Mouse (Mus musculus): ENCODE data around the gene Yars. TPM values are rescaled to one million over a fixed set of nuclear protein-coding genes. Genes with fewer than 3 reads are reported as not detected.
"Not testable (repeated sequence)": the region's sequence is repeated elsewhere in the genome, so short reads cannot be mapped to it uniquely, and the experiment has no call there.

Yars gene
- polyA plus RNA-seq, 1 experiment from 2014 or later, result 63.0 TPM

- in situ Hi-C loops (cut with MboI; ENCODE audit: low pct_unique_long_range_greater_than_20kb), result no loop called here
- no peak for DNase-seq (ENCODE audit: low read depth, low spot score)
- no peaks in the 10 kb centered on the region for H3K27me3 ChIP-seq
- no peak for TF ChIP-seq CTCF (IDR thresholded peaks at IDR 0.05)
- peak; percentile 29 for ATAC-seq
- POLR2A ChIA-PET, result interaction anchor here (0.6 to 0.7 kb wide), 4 partner anchors 12 to 271 kb away, joined by 3 to 4 read pairs (median 3); no protein-coding TSS in a partner anchor
- CTCF ChIA-PET, result no interaction called here
These were observed 588 bp upstream of the Yars start for GRCm38 (mm10) chr4:129188803-129189541.

GRCm38 (mm10) chr4:129190538-129190937 lies 978 bp downstream of the Yars start:
- ChIA-PET POLR2A (interaction anchor here (0.7 kb wide), 1 partner anchor 64 kb away, joined by 4 read pairs; no protein-coding TSS in a partner anchor), CTCF (interaction anchor here (1.2 kb wide), 2 partner anchors 17 to 85 kb away, joined by 3 to 5 read pairs; no protein-coding TSS in a partner anchor)
- TF ChIP-seq CTCF (IDR thresholded peaks at IDR 0.05), result no peak
- DNase-seq (ENCODE audit: low read depth, low spot score) (no peak), ATAC-seq (no peak)
- in situ Hi-C loops (cut with MboI; ENCODE audit: low pct_unique_long_range_greater_than_20kb), result no loop called here
- H3K27me3 ChIP-seq, result no peaks in the 10 kb centered on the region

GRCm38 (mm10) chr4:129191691-129192090 lies 2.1 kb downstream of the Yars start:
- no peak for TF ChIP-seq CTCF (IDR thresholded peaks at IDR 0.05)
- ATAC-seq (no peak), DNase-seq (ENCODE audit: low read depth, low spot score) (no peak)
- no peaks in the 10 kb centered on the region for H3K27me3 ChIP-seq
- POLR2A ChIA-PET, result no interaction called here
- in situ Hi-C loops (cut with MboI; ENCODE audit: low pct_unique_long_range_greater_than_20kb), result no loop called here
- CTCF ChIA-PET, result no interaction called here

GRCm38 (mm10) chr4:129194280-129194679 lies 4.7 kb downstream of the Yars start:
- TF ChIP-seq CTCF (IDR thresholded peaks at IDR 0.05), result no peak
- DNase-seq (ENCODE audit: low read depth, low spot score) (no peak), ATAC-seq (no peak)
- ChIA-PET CTCF (interaction anchor here (1.1 kb wide), 1 partner anchor 9 kb away, joined by 3 read pairs; no protein-coding TSS in a partner anchor), POLR2A (no interaction called here)
- in situ Hi-C loops (cut with MboI; ENCODE audit: low pct_unique_long_range_greater_than_20kb), result no loop called here
- H3K27me3 ChIP-seq, result no peaks in the 10 kb centered on the region

GRCm38 (mm10) chr4:129197514-129197913 lies 8.0 kb downstream of the Yars start:
- ChIA-PET POLR2A (no interaction called here), CTCF (no interaction called here)
- no peak for ATAC-seq
- no peak for TF ChIP-seq CTCF (IDR thresholded peaks at IDR 0.05)
- no peak for DNase-seq (ENCODE audit: low read depth, low spot score)
- H3K27me3 ChIP-seq, result no peaks in the 10 kb centered on the region
- in situ Hi-C loops (cut with MboI; ENCODE audit: low pct_unique_long_range_greater_than_20kb), result no loop called here

GRCm38 (mm10) chr4:129204655-129205054 lies 15.1 kb downstream of the Yars start:
- peak; percentile 90 for ATAC-seq
- in situ Hi-C loops (cut with MboI; ENCODE audit: low pct_unique_long_range_greater_than_20kb), result no loop called here
- CTCF ChIA-PET, result interaction anchor here (2.3 kb wide), 1 partner anchor 72 kb away, joined by 6 read pairs; no protein-coding TSS in a partner anchor
- H3K27me3 ChIP-seq, result no peaks in the 10 kb centered on the region
- POLR2A ChIA-PET, result no interaction called here
- no peak for TF ChIP-seq CTCF (IDR thresholded peaks at IDR 0.05)
- peak; percentile 98 for DNase-seq (ENCODE audit: low read depth, low spot score)

- H3K27me3 ChIP-seq, result no peaks in the 10 kb centered on the region
- in situ Hi-C loops (cut with MboI; ENCODE audit: low pct_unique_long_range_greater_than_20kb), result no loop called here
- no peak for TF ChIP-seq CTCF (IDR thresholded peaks at IDR 0.05)
- CTCF ChIA-PET, result no interaction called here
- DNase-seq (ENCODE audit: low read depth, low spot score) (no peak), ATAC-seq (no peak)
- POLR2A ChIA-PET, result no interaction called here
These were observed 17.2 kb downstream of the Yars start for GRCm38 (mm10) chr4:129206792-129207191.

GRCm38 (mm10) chr4:129209504-129209903 lies 19.9 kb downstream of the Yars start:
- POLR2A ChIA-PET, result no interaction called here
- in situ Hi-C loops (cut with MboI; ENCODE audit: low pct_unique_long_range_greater_than_20kb), result no loop called here
- DNase-seq (ENCODE audit: low read depth, low spot score) (no peak), ATAC-seq (no peak)
- CTCF ChIA-PET, result interaction anchor here (1.0 kb wide), 1 partner anchor 10 kb away, joined by 4 read pairs; no protein-coding TSS in a partner anchor
- TF ChIP-seq CTCF (IDR thresholded peaks at IDR 0.05), result peak; percentile 54
- no peaks in the 10 kb centered on the region for H3K27me3 ChIP-seq

- TF ChIP-seq CTCF (IDR thresholded peaks at IDR 0.05), result no peak
- peak; percentile 54 for DNase-seq (ENCODE audit: low read depth, low spot score)
- ChIA-PET CTCF (interaction anchor here (1.3 to 1.5 kb wide), 2 partner anchors 19 to 64 kb away, joined by 3 to 6 read pairs; no protein-coding TSS in a partner anchor), POLR2A (no interaction called here)
- ATAC-seq, result no peak
- no peaks in the 10 kb centered on the region for H3K27me3 ChIP-seq
- in situ Hi-C loops (cut with MboI; ENCODE audit: low pct_unique_long_range_greater_than_20kb), result loop anchor here (5.0 kb wide), 1 partner anchor 66 kb away; no protein-coding TSS in a partner anchor
These were observed 21.9 kb downstream of the Yars start for GRCm38 (mm10) chr4:129211461-129211860.

- in situ Hi-C loops (cut with MboI; ENCODE audit: low pct_unique_long_range_greater_than_20kb), result loop anchor here (5.0 kb wide), 1 partner anchor 65 kb away; no protein-coding TSS in a partner anchor
- POLR2A ChIA-PET, result not testable (repeated sequence)
These were observed 22.9 kb downstream of the Yars start for GRCm38 (mm10) chr4:129212486-129212885.

GRCm38 (mm10) chr4:129218569-129219175 lies 29.1 kb downstream of the Yars start:
- TF ChIP-seq CTCF (IDR thresholded peaks at IDR 0.05), result no peak
- ChIA-PET POLR2A (interaction anchor here (0.6 kb wide), 1 partner anchor 55 kb away, joined by 3 read pairs; no protein-coding TSS in a partner anchor), CTCF (interaction anchor here (1.2 kb wide), 1 partner anchor 57 kb away, joined by 4 read pairs; no protein-coding TSS in a partner anchor)
- no peaks in the 10 kb centered on the region for H3K27me3 ChIP-seq
- ATAC-seq (no peak), DNase-seq (ENCODE audit: low read depth, low spot score) (no peak)
- in situ Hi-C loops (cut with MboI; ENCODE audit: low pct_unique_long_range_greater_than_20kb), result no loop called here

More at GRCm38 (mm10) chr4:129212486-129212885, 22.9 kb downstream of the Yars start:
- H3K27me3 ChIP-seq; ATAC-seq; DNase-seq (ENCODE audit: low read depth, low spot score): not testable (repeated sequence)
- CTCF ChIA-PET, result interaction anchor here (0.9 kb wide), 1 partner anchor 64 kb away, joined by 4 read pairs; no protein-coding TSS in a partner anchor
